Mouse (Mus musculus): Measurements from ENCODE around the gene Metap1d. TPM values are rescaled to one million over a fixed set of nuclear protein-coding genes. Genes with fewer than 3 reads are reported as not detected.

Gene Metap1d
- polyA plus RNA-seq (2015; fragmentation: Illumina TruSeq; extraction: RNeasy Lipid Tissue Mini Kit (QIAGEN cat#74804); ENCODE audit: insufficient read depth, low replicate concordance): 54.0 TPM

GRCm38 (mm10) chr2:71453161-71453916 lies at the start of gene Metap1d:
Metap1d (plus strand) TSS chr2:71453276.

GRCm38 (mm10) chr2:71528014-71528713 lies 75.1 kb downstream of the Metap1d start, which contains the start of gene Dlx1:
Dlx1 (plus strand) TSS chr2:71528113.

GRCm38 (mm10) chr2:71546640-71547071 lies 93.6 kb downstream of the Metap1d start, which contains the start of gene Dlx2:
Dlx2 (minus strand) TSS chr2:71546754.

Other genes with a start within 250 kb of the Metap1d start
- 100 TPM for gene Dync1i2, start 241.6 kb upstream of the Metap1d start, polyA plus RNA-seq (2015; fragmentation: Illumina TruSeq; extraction: RNeasy Lipid Tissue Mini Kit (QIAGEN cat#74804); ENCODE audit: insufficient read depth, low replicate concordance)
- gene Slc25a12, start 85.5 kb upstream of the Metap1d start, polyA plus RNA-seq (2015; fragmentation: Illumina TruSeq; extraction: RNeasy Lipid Tissue Mini Kit (QIAGEN cat#74804); ENCODE audit: insufficient read depth, low replicate concordance): 17.9 TPM
- 78.2 TPM for gene Hat1, start 64.3 kb upstream of the Metap1d start, polyA plus RNA-seq (2015; fragmentation: Illumina TruSeq; extraction: RNeasy Lipid Tissue Mini Kit (QIAGEN cat#74804); ENCODE audit: insufficient read depth, low replicate concordance)
- gene Dlx1, start 74.8 kb downstream of the Metap1d start, polyA plus RNA-seq (2015; fragmentation: Illumina TruSeq; extraction: RNeasy Lipid Tissue Mini Kit (QIAGEN cat#74804); ENCODE audit: insufficient read depth, low replicate concordance): not detected
- not detected for gene Dlx2, start 93.5 kb downstream of the Metap1d start, polyA plus RNA-seq (2015; fragmentation: Illumina TruSeq; extraction: RNeasy Lipid Tissue Mini Kit (QIAGEN cat#74804); ENCODE audit: insufficient read depth, low replicate concordance)